Mouse (Mus musculus) regulatory T cell (primary cell): ENCODE results near the gene 4930595D18Rik.

Experiments used
- in situ Hi-C: fragments of 300-600 bp; cut with MboI, MseI; formaldehyde crosslinking; loops from one replicate; pipeline ENCODE4 v1.15.1; 2025; ENCODE audit warnings: high pct_unique_total_duplicates

4930595D18Rik gene

DNA sequence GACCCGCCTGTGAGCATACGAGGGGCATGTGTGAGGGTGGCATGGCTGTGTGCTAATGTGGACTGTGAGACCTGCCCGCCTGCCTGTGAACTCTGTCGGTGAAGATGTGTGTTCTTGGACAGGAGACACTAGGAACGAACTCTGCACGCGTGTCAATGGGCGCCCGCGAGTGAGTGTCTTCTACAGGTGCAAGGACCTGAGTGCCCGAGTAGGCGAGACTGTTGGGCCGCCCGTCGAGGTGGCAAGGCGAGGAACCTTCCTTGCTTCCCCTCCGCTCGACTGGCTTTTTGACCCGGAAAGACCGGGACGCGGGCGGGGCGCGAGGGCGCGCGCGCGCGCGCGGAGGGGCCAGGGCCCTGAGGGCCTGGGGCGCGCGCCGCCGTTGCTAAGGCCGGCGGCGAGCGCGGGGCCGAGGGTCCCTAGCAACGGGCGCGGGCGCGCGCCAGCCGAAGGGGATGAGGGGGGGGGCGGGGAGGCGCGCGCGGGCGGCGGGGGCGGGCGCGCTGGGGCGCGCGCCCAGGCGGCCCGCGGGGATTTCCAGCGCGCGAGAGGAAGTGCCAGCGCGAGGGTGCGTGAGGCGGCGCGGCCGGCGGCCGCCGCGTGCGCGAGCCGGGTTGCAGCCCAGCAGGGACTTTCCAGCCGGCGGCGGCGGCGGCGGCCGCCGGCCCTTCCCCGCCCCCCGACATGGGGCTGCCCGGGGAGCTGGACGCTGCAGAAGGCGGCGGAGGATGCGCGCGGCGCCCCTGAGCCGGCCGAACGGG is 18.3 kb downstream of the 4930595D18Rik start, which contains the start of gene Traf3:
TSS of gene Traf3 (plus strand) at position 540 of the 761 bp plus-strand sequence.
- in situ Hi-C loops = no loop called here

- in situ Hi-C loops = no loop called here
Measured at GRCm38 (mm10) chr12:111165146-111165812, 19.0 kb downstream of the 4930595D18Rik start.

DNA sequence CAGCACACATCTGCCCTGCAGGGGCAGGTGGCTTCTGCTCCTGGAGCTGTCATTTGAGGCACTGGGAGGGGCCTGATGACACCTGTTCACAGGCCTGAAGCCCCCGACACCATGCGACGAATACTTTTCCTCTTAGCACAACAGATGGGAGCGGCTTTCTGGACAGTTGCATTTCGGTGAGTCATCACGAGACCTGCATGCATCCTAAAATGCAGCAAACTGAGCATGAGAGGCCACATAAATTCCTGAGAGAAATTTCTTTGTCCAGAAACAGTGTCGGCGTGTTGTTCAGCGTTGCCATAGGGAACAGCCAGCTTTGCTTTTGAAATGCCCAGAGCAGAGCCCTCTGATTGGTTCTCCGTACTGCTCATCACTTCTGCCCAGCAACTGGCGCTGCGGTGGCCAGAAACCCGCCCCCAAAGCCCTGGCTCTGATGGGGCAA is 20.0 kb downstream of the 4930595D18Rik start:
- in situ Hi-C loops = no loop called here

- in situ Hi-C loops = no loop called here
Measured at GRCm38 (mm10) chr12:111162312-111163061, 21.8 kb downstream of the 4930595D18Rik start.

- in situ Hi-C loops = no loop called here
Measured at GRCm38 (mm10) chr12:111161943-111162311, 22.4 kb downstream of the 4930595D18Rik start.

- in situ Hi-C loops = no loop called here
Measured at GRCm38 (mm10) chr12:111160871-111161270, 23.4 kb downstream of the 4930595D18Rik start.

DNA sequence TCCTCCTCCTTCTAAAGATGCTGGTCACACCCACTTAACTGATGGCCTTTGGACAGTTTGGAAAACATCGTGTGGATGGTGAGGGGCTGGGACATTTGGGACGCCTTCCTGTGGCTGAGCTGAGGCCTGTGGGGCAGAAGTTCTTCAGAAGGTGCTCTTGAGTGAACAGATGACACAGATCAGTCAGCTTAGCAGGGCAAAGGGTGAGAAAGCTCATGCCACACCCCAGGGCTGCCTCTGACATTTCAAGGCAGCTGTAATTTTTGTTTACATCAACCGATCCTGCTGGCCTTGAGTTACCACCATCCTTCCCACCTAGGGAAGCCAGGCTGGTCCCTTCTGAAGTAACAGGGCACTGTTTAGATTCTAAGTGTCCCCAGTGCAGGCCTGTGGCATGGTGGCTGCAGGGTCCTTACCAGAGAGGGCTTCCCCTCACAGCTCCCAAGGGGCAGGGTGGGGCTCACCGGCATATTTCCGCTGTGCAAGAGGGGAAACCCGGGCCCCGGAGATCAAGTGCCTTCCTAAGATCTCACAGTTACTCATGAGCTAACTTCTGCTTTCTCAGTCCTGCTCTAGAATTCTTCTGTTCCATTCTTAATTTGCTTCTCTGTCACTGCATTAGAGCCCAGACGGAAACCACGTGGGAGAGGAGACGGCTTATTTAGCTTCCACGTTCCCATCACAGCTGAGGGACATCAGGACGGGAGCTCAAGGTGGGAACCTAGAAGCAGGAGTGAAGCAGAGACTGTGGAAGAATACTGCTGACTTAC is 24.4 kb downstream of the 4930595D18Rik start:
- in situ Hi-C loops = no loop called here

DNA sequence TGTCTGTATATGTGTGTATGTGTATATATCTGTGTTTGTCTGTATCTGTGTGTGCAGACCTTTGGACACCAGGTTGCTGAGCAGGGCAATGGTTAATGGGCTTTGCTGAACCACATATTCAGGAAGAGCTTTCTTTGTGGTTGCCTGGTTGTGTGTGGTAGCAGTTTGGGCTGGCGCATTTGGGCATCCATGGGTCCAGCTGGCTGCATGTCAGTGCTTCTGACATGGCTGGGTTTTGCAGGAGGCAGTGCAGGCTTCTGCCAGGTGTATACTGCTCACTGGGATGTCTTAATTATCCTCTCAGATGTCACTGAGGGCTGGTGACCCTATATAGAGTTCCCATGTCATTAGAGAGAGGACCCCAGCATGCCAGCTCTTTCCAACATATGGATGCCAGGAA is 28.5 kb downstream of the 4930595D18Rik start:
- in situ Hi-C loops = no loop called here

DNA sequence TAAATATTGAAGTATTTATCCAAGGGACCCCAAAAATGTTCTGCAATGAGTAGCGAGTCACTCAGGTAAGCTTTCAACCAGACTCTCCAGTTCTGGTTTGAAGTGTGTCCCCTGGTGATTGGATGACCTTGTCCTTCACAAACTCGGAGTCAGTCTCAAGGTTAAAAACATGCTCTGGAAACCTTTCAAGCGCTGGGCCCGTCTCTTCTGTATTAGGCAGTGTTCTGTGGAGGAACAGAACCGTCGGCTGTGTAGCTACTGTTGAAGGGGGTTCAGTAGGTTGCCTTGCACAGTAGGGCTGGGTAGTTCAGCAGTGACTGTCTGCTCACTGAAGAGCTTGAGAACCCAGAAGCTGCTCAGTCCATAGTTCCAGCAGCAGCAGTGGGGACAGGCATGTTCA is 29.6 kb downstream of the 4930595D18Rik start:
- in situ Hi-C loops = no loop called here

DNA sequence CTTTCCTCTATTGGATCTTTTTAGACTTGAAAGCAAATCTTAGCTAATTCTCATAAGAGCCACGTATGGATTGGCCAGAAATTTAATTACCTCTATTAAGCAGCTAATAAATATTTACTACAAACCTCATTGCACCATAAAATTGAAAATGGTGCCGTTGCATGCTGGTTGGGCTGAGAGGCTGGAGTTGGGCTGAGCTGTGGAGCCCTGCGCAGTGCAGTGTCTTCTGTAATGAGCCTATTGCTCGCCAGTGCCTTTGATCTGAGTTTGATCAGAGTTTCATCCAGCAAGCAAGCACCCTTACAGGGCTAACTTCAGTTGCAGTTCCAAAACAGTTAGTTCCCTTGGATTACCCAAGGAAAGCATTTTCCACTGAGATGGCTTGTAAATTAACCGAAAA is 30.3 kb downstream of the 4930595D18Rik start:
- in situ Hi-C loops = no loop called here

GRCm38 (mm10) chr12:111152981-111153710 is 31.1 kb downstream of the 4930595D18Rik start:
- in situ Hi-C loops = no loop called here

GRCm38 (mm10) chr12:111152579-111152978 is 31.7 kb downstream of the 4930595D18Rik start:
- in situ Hi-C loops = no loop called here

GRCm38 (mm10) chr12:111151422-111152156 is 32.7 kb downstream of the 4930595D18Rik start:
- in situ Hi-C loops = no loop called here

DNA sequence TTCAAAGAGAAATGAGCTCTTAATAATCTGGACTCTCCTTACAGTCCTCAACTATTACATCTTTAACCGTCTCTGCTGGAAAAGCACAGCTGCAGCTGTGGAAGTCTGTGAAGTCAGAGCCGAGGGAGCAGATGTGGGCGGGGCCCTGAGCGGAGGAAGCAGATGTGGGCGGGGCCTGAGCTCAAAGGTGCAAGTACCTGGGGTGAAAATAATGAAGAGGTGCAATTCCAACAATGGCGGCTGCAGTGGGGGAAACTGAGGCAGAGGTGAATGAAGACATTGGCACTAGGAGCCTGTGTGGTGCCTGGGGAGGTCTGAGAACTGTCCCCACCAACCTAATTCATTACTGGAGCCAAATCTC is 34.1 kb downstream of the 4930595D18Rik start:
- in situ Hi-C loops = no loop called here

GRCm38 (mm10) chr12:111149495-111150235 is 34.6 kb downstream of the 4930595D18Rik start:
- in situ Hi-C loops = no loop called here

GRCm38 (mm10) chr12:111145269-111145668 is 39.0 kb downstream of the 4930595D18Rik start:
- in situ Hi-C loops = no loop called here

- in situ Hi-C loops = no loop called here
Measured at GRCm38 (mm10) chr12:111144598-111144997, 39.7 kb downstream of the 4930595D18Rik start.

DNA sequence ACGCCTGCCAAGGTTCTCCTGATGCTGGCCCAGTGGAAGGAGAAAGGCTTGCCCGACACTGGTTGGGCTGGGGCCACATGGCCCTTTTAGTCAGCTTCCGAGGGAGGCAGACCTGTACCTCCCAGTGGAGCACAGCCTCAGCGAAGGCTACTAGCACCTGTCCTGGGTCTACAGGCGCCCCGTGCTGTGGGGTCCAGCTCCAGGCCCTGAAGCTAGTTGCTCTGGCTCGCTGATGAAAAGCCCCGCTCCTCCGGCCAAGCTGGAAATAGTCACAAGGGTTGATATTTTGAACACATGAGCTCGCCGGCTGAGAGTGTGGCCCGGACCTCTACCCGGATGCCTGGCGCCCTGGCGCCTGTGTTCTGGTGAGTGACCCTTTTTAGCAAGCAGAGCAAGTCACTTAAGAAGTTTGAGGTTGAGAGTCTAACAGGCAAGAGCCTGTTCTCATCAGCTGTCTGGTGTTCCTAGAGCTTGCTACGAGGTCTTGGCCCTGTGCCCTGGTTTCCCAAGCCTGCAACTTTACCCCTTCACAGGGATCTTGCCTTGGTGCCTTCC is 40.7 kb downstream of the 4930595D18Rik start:
- in situ Hi-C loops = no loop called here

DNA sequence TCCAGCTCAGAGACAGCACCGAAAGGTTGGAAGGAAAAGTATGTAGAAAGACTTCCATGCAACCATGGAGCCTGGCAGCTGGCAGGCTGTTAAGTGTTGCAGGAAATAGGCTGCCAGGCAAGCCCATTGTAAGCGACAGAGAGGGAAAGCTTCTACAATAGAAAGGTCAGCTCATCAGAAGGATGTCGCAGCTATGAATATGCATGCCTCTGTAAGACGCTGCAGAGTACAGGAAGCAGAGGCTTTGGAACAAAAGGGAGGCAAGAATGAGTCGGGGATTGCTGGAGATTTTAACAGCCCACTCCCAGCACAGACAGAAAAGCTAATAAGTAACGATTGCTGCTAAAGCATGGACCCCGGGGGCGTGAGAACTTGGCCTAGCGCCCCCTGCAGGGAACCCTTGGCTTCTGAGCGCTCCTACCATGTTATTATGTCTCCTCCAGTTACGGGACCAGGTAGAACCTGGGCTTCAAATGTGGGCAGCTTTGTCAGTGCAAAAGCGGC is 41.2 kb downstream of the 4930595D18Rik start:
- in situ Hi-C loops = no loop called here
